Mouse (Mus musculus): Measurements from ENCODE around the gene Frmd4b. TPM values are rescaled to one million over a fixed set of nuclear protein-coding genes. Genes with fewer than 3 reads are reported as not detected.

The Frmd4b gene
- polyA plus RNA-seq, 1 experiment from 2014 or later: 38.2 TPM

GRCm38 (mm10) chr6:97523118-97523517, 94.2 kb downstream of the Frmd4b start:
- WGBS: under 1% methylated on average over 11 of the region's 11 CpGs
- Histone ChIP-seq H3K27me3 (replicated peaks; ENCODE audit: control insufficient read depth, insufficient read depth, low read length) (no peaks in the 10 kb centered on the region), H3K27ac (ENCODE audit: low read depth, low read length) (no peak overlapping the region), H3K4me1 (ENCODE audit: control insufficient read depth, insufficient read depth, low read length) (peaks cover 13% of the 10 kb centered on the region), H3K9ac (ENCODE audit: low read length) (no peak overlapping the region), H3K9me3 (replicated peaks; ENCODE audit: control insufficient read depth, low read length) (no peaks in the 10 kb centered on the region), H3K4me2 (ENCODE audit: low read length) (0 out of 2 replicates have a peak overlapping the region, but pooled peaks have one; percentile 18), H3K4me3 (ENCODE audit: low read depth, low read length) (no peak overlapping the region), H3K36me3 (ENCODE audit: control insufficient read depth, insufficient read depth, low read length) (no peaks in the 10 kb centered on the region)
- DNase-seq (ENCODE audit: low spot score) (peak; percentile 93), ATAC-seq (peak; percentile 73)

GRCm38 (mm10) chr6:97521279-97522038, 95.9 kb downstream of the Frmd4b start:
- Histone ChIP-seq H3K36me3 (ENCODE audit: control insufficient read depth, insufficient read depth, low read length) (no peaks in the 10 kb centered on the region), H3K9me3 (replicated peaks; ENCODE audit: control insufficient read depth, low read length) (no peaks in the 10 kb centered on the region), H3K27ac (ENCODE audit: low read depth, low read length) (no peak overlapping the region), H3K9ac (ENCODE audit: low read length) (no peak overlapping the region), H3K4me3 (ENCODE audit: low read depth, low read length) (no peak overlapping the region), H3K4me2 (ENCODE audit: low read length) (no peak overlapping the region), H3K27me3 (replicated peaks; ENCODE audit: control insufficient read depth, insufficient read depth, low read length) (no peaks in the 10 kb centered on the region), H3K4me1 (ENCODE audit: control insufficient read depth, insufficient read depth, low read length) (peaks cover 13% of the 10 kb centered on the region)
- peak; percentile 66 for DNase-seq (ENCODE audit: low spot score)
- 24% methylated on average over 13 of the region's 13 CpGs for WGBS
- peak; percentile 52; the same call in 1 of the 2 replicates for ATAC-seq

- H3K27me3 ChIP-seq (replicated peaks; ENCODE audit: control insufficient read depth, insufficient read depth, low read length): no peaks in the 10 kb centered on the region
- H3K4me1 ChIP-seq (ENCODE audit: control insufficient read depth, insufficient read depth, low read length): peaks cover 13% of the 10 kb centered on the region
- no peaks in the 10 kb centered on the region for H3K9me3 ChIP-seq (replicated peaks; ENCODE audit: control insufficient read depth, low read length)
- no peak overlapping the region for H3K27ac ChIP-seq (ENCODE audit: low read depth, low read length)
- no peaks in the 10 kb centered on the region for H3K36me3 ChIP-seq (ENCODE audit: control insufficient read depth, insufficient read depth, low read length)
- DNase-seq (ENCODE audit: low spot score) (peak; percentile 43), ATAC-seq (no peak)
- WGBS: 42% methylated on average over 2 of the region's 2 CpGs
- no peak overlapping the region for H3K9ac ChIP-seq (ENCODE audit: low read length)
- no peak overlapping the region for H3K4me3 ChIP-seq (ENCODE audit: low read depth, low read length)
- H3K4me2 ChIP-seq (ENCODE audit: low read length): no peak overlapping the region
Observed at GRCm38 (mm10) chr6:97520566-97520965, 96.8 kb downstream of the Frmd4b start.

GRCm38 (mm10) chr6:97519553-97519952, 97.8 kb downstream of the Frmd4b start:
- no peak overlapping the region for H3K27ac ChIP-seq (ENCODE audit: low read depth, low read length)
- 95% methylated on average over 10 of the region's 10 CpGs for WGBS
- H3K4me2 ChIP-seq (ENCODE audit: low read length): no peak overlapping the region
- H3K36me3 ChIP-seq (ENCODE audit: control insufficient read depth, insufficient read depth, low read length): no peaks in the 10 kb centered on the region
- ATAC-seq (no peak), DNase-seq (ENCODE audit: low spot score) (no peak)
- H3K4me1 ChIP-seq (ENCODE audit: control insufficient read depth, insufficient read depth, low read length): peaks cover 13% of the 10 kb centered on the region
- H3K27me3 ChIP-seq (replicated peaks; ENCODE audit: control insufficient read depth, insufficient read depth, low read length): no peaks in the 10 kb centered on the region
- no peak overlapping the region for H3K9ac ChIP-seq (ENCODE audit: low read length)
- no peak overlapping the region for H3K4me3 ChIP-seq (ENCODE audit: low read depth, low read length)
- no peaks in the 10 kb centered on the region for H3K9me3 ChIP-seq (replicated peaks; ENCODE audit: control insufficient read depth, low read length)

- Histone ChIP-seq H3K4me2 (ENCODE audit: low read length) (no peak overlapping the region), H3K9me3 (replicated peaks; ENCODE audit: control insufficient read depth, low read length) (no peaks in the 10 kb centered on the region), H3K4me1 (ENCODE audit: control insufficient read depth, insufficient read depth, low read length) (peaks cover 13% of the 10 kb centered on the region), H3K27ac (ENCODE audit: low read depth, low read length) (no peak overlapping the region), H3K4me3 (ENCODE audit: low read depth, low read length) (no peak overlapping the region), H3K36me3 (ENCODE audit: control insufficient read depth, insufficient read depth, low read length) (no peaks in the 10 kb centered on the region), H3K9ac (ENCODE audit: low read length) (no peak overlapping the region), H3K27me3 (replicated peaks; ENCODE audit: control insufficient read depth, insufficient read depth, low read length) (no peaks in the 10 kb centered on the region)
- ATAC-seq (no peak), DNase-seq (ENCODE audit: low spot score) (no peak)
- WGBS: 2% methylated on average over 2 of the region's 2 CpGs
Observed at GRCm38 (mm10) chr6:97518467-97518866, 98.9 kb downstream of the Frmd4b start.

- H3K9ac ChIP-seq (ENCODE audit: low read length): no peak overlapping the region
- peaks cover 11% of the 10 kb centered on the region for H3K4me1 ChIP-seq (ENCODE audit: control insufficient read depth, insufficient read depth, low read length)
- no peak overlapping the region for H3K27ac ChIP-seq (ENCODE audit: low read depth, low read length)
- no peaks in the 10 kb centered on the region for H3K36me3 ChIP-seq (ENCODE audit: control insufficient read depth, insufficient read depth, low read length)
- 59% methylated on average over 12 of the region's 12 CpGs for whole genome bisulfite sequencing
- H3K9me3 ChIP-seq (replicated peaks; ENCODE audit: control insufficient read depth, low read length): no peaks in the 10 kb centered on the region
- ATAC-seq: no peak
- H3K4me2 ChIP-seq (ENCODE audit: low read length): no peak overlapping the region
- no peaks in the 10 kb centered on the region for H3K27me3 ChIP-seq (replicated peaks; ENCODE audit: control insufficient read depth, insufficient read depth, low read length)
- DNase-seq (ENCODE audit: low spot score): no peak
- no peak overlapping the region for H3K4me3 ChIP-seq (ENCODE audit: low read depth, low read length)
Observed at GRCm38 (mm10) chr6:97517616-97518235, 99.6 kb downstream of the Frmd4b start.

- no peaks in the 10 kb centered on the region for H3K36me3 ChIP-seq (ENCODE audit: control insufficient read depth, insufficient read depth, low read length)
- H3K4me3 ChIP-seq (ENCODE audit: low read depth, low read length): no peak overlapping the region
- H3K27ac ChIP-seq (ENCODE audit: low read depth, low read length): no peak overlapping the region
- DNase-seq (ENCODE audit: low spot score): no peak
- no peaks in the 10 kb centered on the region for H3K9me3 ChIP-seq (replicated peaks; ENCODE audit: control insufficient read depth, low read length)
- no peaks in the 10 kb centered on the region for H3K27me3 ChIP-seq (replicated peaks; ENCODE audit: control insufficient read depth, insufficient read depth, low read length)
- ATAC-seq: no peak
- WGBS: 81% methylated on average over 5 of the region's 5 CpGs
- H3K9ac ChIP-seq (ENCODE audit: low read length): no peak overlapping the region
- no peak overlapping the region for H3K4me2 ChIP-seq (ENCODE audit: low read length)
- peaks cover 8% of the 10 kb centered on the region for H3K4me1 ChIP-seq (ENCODE audit: control insufficient read depth, insufficient read depth, low read length)
Observed at GRCm38 (mm10) chr6:97516941-97517340, 100.4 kb downstream of the Frmd4b start.

- H3K36me3 ChIP-seq (ENCODE audit: control insufficient read depth, insufficient read depth, low read length): no peaks in the 10 kb centered on the region
- 0 out of 2 replicates have a peak, but pooled peaks cover 4% of the 10 kb centered on the region for H3K4me1 ChIP-seq (ENCODE audit: control insufficient read depth, insufficient read depth, low read length)
- WGBS: 46% methylated on average over 8 of the region's 8 CpGs
Observed at GRCm38 (mm10) chr6:97510771-97511170, 106.6 kb downstream of the Frmd4b start.

GRCm38 (mm10) chr6:97509434-97509833, 107.9 kb downstream of the Frmd4b start:
- H3K36me3 ChIP-seq (ENCODE audit: control insufficient read depth, insufficient read depth, low read length): no peaks in the 10 kb centered on the region
- H3K4me2 ChIP-seq (ENCODE audit: low read length): no peak overlapping the region
- H3K27me3 ChIP-seq (replicated peaks; ENCODE audit: control insufficient read depth, insufficient read depth, low read length): no peaks in the 10 kb centered on the region
- 92% methylated on average over 10 of the region's 10 CpGs for WGBS
- no peak overlapping the region for H3K27ac ChIP-seq (ENCODE audit: low read depth, low read length)
- no peaks in the 10 kb centered on the region for H3K9me3 ChIP-seq (replicated peaks; ENCODE audit: control insufficient read depth, low read length)
- H3K9ac ChIP-seq (ENCODE audit: low read length): no peak overlapping the region
- H3K4me3 ChIP-seq (ENCODE audit: low read depth, low read length): no peak overlapping the region
- DNase-seq (ENCODE audit: low spot score): no peak
- no peak for ATAC-seq
- H3K4me1 ChIP-seq (ENCODE audit: control insufficient read depth, insufficient read depth, low read length): peaks cover 7% of the 10 kb centered on the region; the same call in 1 of the 2 replicates

More at GRCm38 (mm10) chr6:97510771-97511170, 106.6 kb downstream of the Frmd4b start:
- ATAC-seq (no peak), DNase-seq (ENCODE audit: low spot score) (no peak)
- Histone ChIP-seq H3K4me3 (ENCODE audit: low read depth, low read length) (no peak overlapping the region), H3K9me3 (replicated peaks; ENCODE audit: control insufficient read depth, low read length) (no peaks in the 10 kb centered on the region), H3K4me2 (ENCODE audit: low read length) (no peak overlapping the region), H3K9ac (ENCODE audit: low read length) (no peak overlapping the region), H3K27ac (ENCODE audit: low read depth, low read length) (no peak overlapping the region), H3K27me3 (replicated peaks; ENCODE audit: control insufficient read depth, insufficient read depth, low read length) (no peaks in the 10 kb centered on the region)
